33 mouse cellular contexts compared by ENCODE assay signal in genomic region chr7:134878985-134879384, GRCm38 (mm10). TPM values are rescaled to one million over a fixed set of nuclear protein-coding genes. Genes with fewer than 3 reads are reported as not detected.
DNase-seq lines count a peak whose midpoint lies in the region; ATAC-seq and TF ChIP-seq lines count a peak whose summit lies in the region.
"Had no signal": no experiment of that assay in that cellular context is flagged by ENCODE, and none has a peak within 500 bp of the region (broad histone marks: within the 10 kb centered on the region; RNA-seq: fewer than 3 reads in every experiment).

No protein-coding gene starts in this region.

- H3K4me2 ChIP-seq in hindbrain, embryonic 11.5 days (replicated peaks; ENCODE audit: low read depth, low read length), result no peak overlapping the region
- H3K4me2 ChIP-seq in hindbrain, embryonic 16.5 days (ENCODE audit: low read length), result no peak overlapping the region
- H3K4me2 ChIP-seq: embryonic facial prominence, embryonic 15.5 days; heart, embryonic 11.5 days; liver, embryonic 12.5 days; stomach, embryonic 15.5 days had no signal

- ATAC-seq in hindbrain, embryonic 11.5 days (ENCODE audit: low FRiP score), result peak; percentile 71
- no peak for ATAC-seq in hindbrain, embryonic 16.5 days
- ATAC-seq: activated CD4-positive, CD25-positive, alpha-beta regulatory T cell, adult 4 months; intestine, embryonic 16.5 days; liver, embryonic 12.5 days; liver, postnatal 0 days had no signal

- TF ChIP-seq POLR2A in brain, embryonic 14.5 days (IDR thresholded peaks at IDR 0.05; ENCODE audit: borderline replicate concordance, extremely low read depth, insufficient read depth, insufficient read length, poor library complexity, severe bottlenecking), result no peak

- no peak overlapping the region for H3K27ac ChIP-seq in hindbrain, embryonic 11.5 days (ENCODE audit: low read depth, low read length)
- H3K27ac ChIP-seq in hindbrain, embryonic 16.5 days (ENCODE audit: low read depth, low read length), result no peak overlapping the region
- H3K27ac ChIP-seq: embryonic facial prominence, embryonic 10.5 days; embryonic facial prominence, embryonic 15.5 days; kidney, postnatal 0 days; liver, embryonic 12.5 days; stomach, embryonic 15.5 days had no signal

- H3K4me1 ChIP-seq in hindbrain, embryonic 11.5 days (replicated peaks; ENCODE audit: control insufficient read depth, insufficient read depth, low read length), result no peaks in the 10 kb centered on the region
- peaks cover 4% of the 10 kb centered on the region; the same call in 1 of the 2 replicates for H3K4me1 ChIP-seq in hindbrain, embryonic 16.5 days (ENCODE audit: control insufficient read depth, insufficient read depth, low read depth, low read length)
- H3K4me1 ChIP-seq: embryonic facial prominence, embryonic 10.5 days; embryonic facial prominence, embryonic 15.5 days; liver, embryonic 12.5 days; megakaryocyte, embryonic 14.5 days; stomach, embryonic 15.5 days had no signal

- H3K4me3 ChIP-seq in hindbrain, embryonic 11.5 days (ENCODE audit: low read depth, low read length), result no peak overlapping the region
- no peak overlapping the region for H3K4me3 ChIP-seq in hindbrain, embryonic 16.5 days (ENCODE audit: low read length)
- H3K4me3 ChIP-seq: embryonic facial prominence, embryonic 10.5 days; embryonic facial prominence, embryonic 15.5 days; liver, embryonic 12.5 days; megakaryocyte, embryonic 14.5 days; stomach, embryonic 15.5 days had no signal

- no peaks in the 10 kb centered on the region for H3K27me3 ChIP-seq in hindbrain, embryonic 11.5 days (ENCODE audit: control insufficient read depth, insufficient read depth, low read length)
- no peaks in the 10 kb centered on the region for H3K27me3 ChIP-seq in hindbrain, embryonic 16.5 days (replicated peaks; ENCODE audit: control insufficient read depth, insufficient read depth, low read length)
- H3K27me3 ChIP-seq: CH12.LX; embryonic facial prominence, embryonic 15.5 days; liver, embryonic 12.5 days; megakaryocyte, embryonic 14.5 days; stomach, embryonic 15.5 days had no signal

- peak; percentile 15 for DNase-seq in embryo, embryonic 10.5 days (ENCODE audit: low spot score)
- no peak for DNase-seq in embryo, embryonic 9.5 days (ENCODE audit: extremely low spot score)
- peak; percentile 41 for DNase-seq in hindbrain, embryonic 11.5 days (ENCODE audit: low spot score)
- DNase-seq in brain, embryonic 14.5 days (ENCODE audit: low read depth), result peak; percentile 82
- peak; percentile 16 for DNase-seq in mesoderm, embryonic 11.5 days (ENCODE audit: low read depth, low spot score)
- DNase-seq in spleen, adult 18-20 months, result no peak
- no peak for DNase-seq in gastrocnemius, postnatal 10 days
- DNase-seq: adrenal gland, adult 2 months; adrenal gland, postnatal 36 days; cerebellum, adult 8-10 months; cerebellum, postnatal 36 days; gastrocnemius, postnatal 36 days; heart, adult 18-20 months; heart, postnatal 36 days; kidney, adult 8-10 months; kidney, postnatal 4 days; left cerebral cortex, postnatal 4 days; liver, postnatal 0 days; lung, postnatal 4 days had no signal

- no peak overlapping the region for H3K9ac ChIP-seq in hindbrain, embryonic 11.5 days (ENCODE audit: low read depth, low read length)
- H3K9ac ChIP-seq in hindbrain, embryonic 16.5 days (ENCODE audit: low read depth, low read length), result no peak overlapping the region
- H3K9ac ChIP-seq: embryonic facial prominence, embryonic 15.5 days; liver, embryonic 12.5 days; liver, postnatal 0 days; stomach, embryonic 15.5 days had no signal

- no peak for TF ChIP-seq CTCF in brain, embryonic 14.5 days (IDR thresholded peaks at IDR 0.05; ENCODE audit: borderline replicate concordance, extremely low read depth, insufficient read depth, insufficient read length)

- no peaks in the 10 kb centered on the region for H3K36me3 ChIP-seq in hindbrain, embryonic 11.5 days (ENCODE audit: control insufficient read depth, insufficient read depth, low read length)
- H3K36me3 ChIP-seq in hindbrain, embryonic 16.5 days (ENCODE audit: control insufficient read depth, insufficient read depth, low read length), result no peaks in the 10 kb centered on the region

- no peaks in the 10 kb centered on the region for H3K9me3 ChIP-seq in hindbrain, embryonic 11.5 days (ENCODE audit: control insufficient read depth, low read length)
- no peaks in the 10 kb centered on the region for H3K9me3 ChIP-seq in hindbrain, embryonic 16.5 days (ENCODE audit: control insufficient read depth, low read length)
- H3K9me3 ChIP-seq: embryonic facial prominence, embryonic 10.5 days; embryonic facial prominence, embryonic 15.5 days; liver, embryonic 12.5 days; megakaryocyte, embryonic 14.5 days; stomach, embryonic 15.5 days had no signal

- WGBS in hindbrain, embryonic 11.5 days, result 27% methylated on average over 6 of the region's 6 CpGs
- 18% methylated on average over 6 of the region's 6 CpGs for WGBS in hindbrain, embryonic 16.5 days

RNA-seq across cellular contexts. Expression of gene Fam196a, which starts 59.2 kb away (rescaled TPM):
- polyA plus RNA-seq in hindbrain, embryonic 11.5 days (2014; fragmentation: Nextera tagmentation; extraction: Ambion mirVana), result 2.4 and 3.1 TPM in 2 replicates
- polyA plus RNA-seq in hindbrain, embryonic 16.5 days (2015; fragmentation: Nextera tagmentation; extraction: Ambion mirVana), result 10.6 and 10.9 TPM in 2 replicates
- 5.0 and 10.7 TPM in 2 replicates for polyA plus RNA-seq in brain, embryonic 14.5 days (2012; rRNA removed)
- total RNA-seq in gastrocnemius, postnatal 10 days (2021), result under 1 TPM; 0.38 to 0.61 TPM
- total RNA-seq: CH12.LX; heart, adult 18-20 months; heart, postnatal 36 days; neutrophil, adult 5-6 weeks had no signal
- polyA plus RNA-seq: activated CD4-positive, CD25-positive, alpha-beta regulatory T cell, adult 4 months; small intestine, adult 2 months; urinary bladder, adult 2 months had no signal

Comparison
In these comparisons a context has a peak if more than half of its experiments do, and no peak if none do; other contexts are left out.
1. DNase-seq: peak in embryo, embryonic 10.5 days (single experiment), hindbrain, embryonic 11.5 days (single experiment), brain, embryonic 14.5 days (single experiment) and mesoderm, embryonic 11.5 days (single experiment); none in embryo, embryonic 9.5 days (single experiment), spleen, adult 18-20 months (0 of 2) and gastrocnemius, postnatal 10 days (single experiment).